Mouse (Mus musculus) heart, embryonic 15.5 days (tissue): Measurements from ENCODE around the gene 1700015F17Rik. TPM values are rescaled to one million over a fixed set of nuclear protein-coding genes. Genes with fewer than 3 reads are reported as not detected.

Experiments
- ATAC-seq: fragments of 200-750 bp; cut with Nextera tagmentation; replicated peaks from 2 replicates; pipeline ENCODE4 v1.8.0; 2017; ENCODE audit warnings: low read depth, moderate TSS enrichment; ENCODE audit not compliant: insufficient number of reproducible peaks, insufficient read depth, low FRiP score
- H3K27ac ChIP-seq: fragments of 300-500 bp; sonication (generic); 2 replicates; pipeline ENCODE4 v1.5.1; 2015; ENCODE audit warnings: mild to moderate bottlenecking, inconsistent platforms
- H3K27me3 ChIP-seq: fragments of 300-500 bp; sonication (generic); 2 replicates; pipeline ENCODE4 v1.6.1; 2015; ENCODE audit warnings: inconsistent platforms
- H3K36me3 ChIP-seq: fragments of 300-500 bp; sonication (generic); 2 replicates; pipeline ENCODE4 v1.6.1; 2015; ENCODE audit warnings: mild to moderate bottlenecking, inconsistent platforms
- H3K4me1 ChIP-seq: fragments of 300-500 bp; sonication (generic); replicated peaks from 2 replicates; pipeline ENCODE4 v1.6.1; 2015; ENCODE audit warnings: inconsistent platforms
- H3K4me2 ChIP-seq: fragments of 300-500 bp; sonication (generic); 2 replicates; pipeline ENCODE4 v1.6.1; 2015; ENCODE audit warnings: inconsistent platforms, mild to moderate bottlenecking, moderate library complexity
- H3K4me3 ChIP-seq: fragments of 300-500 bp; sonication (generic); 2 replicates; pipeline ENCODE4 v1.5.1; 2015; ENCODE audit warnings: mild to moderate bottlenecking, inconsistent platforms
- H3K9ac ChIP-seq: fragments of 300-500 bp; sonication (generic); 2 replicates; pipeline ENCODE4 v1.6.1; 2015; ENCODE audit warnings: mild to moderate bottlenecking, inconsistent platforms
- H3K9me3 ChIP-seq: fragments of 300-500 bp; sonication (generic); replicated peaks from 2 replicates; pipeline ENCODE4 v1.6.1; 2016; ENCODE audit warnings: inconsistent platforms
- WGBS: fragments of 180-500 bp; shearing (Covaris S2); methylation state at CpG from one replicate; pipeline ENCODE4 v1.1.7; 2015; ENCODE audit warnings: mixed read lengths; 5-methylcytosine and 5-hydroxymethylcytosine counted together
- polyA plus RNA-seq: library from polyadenylated mRNA; unstranded; fragments of >200 nt; fragmentation: Nextera tagmentation; extraction: Ambion mirVana; gene quantifications from 2 replicates; pipeline ENCODE4 v1.2.1, GENCODE M21; 2015

Gene 1700015F17Rik
- polyA plus RNA-seq, 1 experiment from 2014 or later = not detected

DNA sequence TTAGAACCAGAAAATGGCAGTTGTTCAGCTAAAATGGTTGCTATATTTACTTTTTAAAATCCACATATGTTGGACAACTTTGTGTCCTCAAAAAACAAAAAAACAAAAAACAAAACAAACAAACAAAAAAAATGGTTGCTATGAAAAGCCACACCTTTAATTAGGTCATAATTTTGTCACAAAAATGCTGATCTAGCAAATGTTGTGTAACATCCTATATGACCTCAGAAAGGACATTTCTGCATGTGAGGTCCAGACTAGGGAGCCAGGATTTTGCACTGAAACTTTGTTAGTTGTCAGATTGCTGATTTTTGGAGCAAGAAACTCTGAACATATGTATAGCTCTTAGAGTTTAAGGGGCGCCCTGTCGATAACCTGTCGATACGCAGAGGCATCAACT, 55.9 kb downstream of the 1700015F17Rik start:
- H3K27ac ChIP-seq = no peak overlapping the region
- ATAC-seq = no peak
- no peaks in the 10 kb centered on the region for H3K36me3 ChIP-seq
- no peak overlapping the region for H3K9ac ChIP-seq
- WGBS = 89% methylated on average over 4 of the region's 4 CpGs
- H3K4me1 ChIP-seq = 0 out of 2 replicates have a peak, but pooled peaks cover 3% of the 10 kb centered on the region
- H3K4me2 ChIP-seq = no peak overlapping the region
- H3K27me3 ChIP-seq = no peaks in the 10 kb centered on the region
- H3K9me3 ChIP-seq = no peaks in the 10 kb centered on the region
- H3K4me3 ChIP-seq = no peak overlapping the region

- Histone ChIP-seq H3K27ac (no peak overlapping the region), H3K36me3 (no peaks in the 10 kb centered on the region), H3K27me3 (no peaks in the 10 kb centered on the region), H3K9ac (no peak overlapping the region), H3K9me3 (no peaks in the 10 kb centered on the region), H3K4me2 (no peak overlapping the region), H3K4me1 (0 out of 2 replicates have a peak, but pooled peaks cover 3% of the 10 kb centered on the region), H3K4me3 (no peak overlapping the region)
- no peak for ATAC-seq
- 94% methylated on average over 2 of the region's 2 CpGs for WGBS
Measured at GRCm38 (mm10) chr5:5421439-5421838, 57.5 kb downstream of the 1700015F17Rik start.

DNA sequence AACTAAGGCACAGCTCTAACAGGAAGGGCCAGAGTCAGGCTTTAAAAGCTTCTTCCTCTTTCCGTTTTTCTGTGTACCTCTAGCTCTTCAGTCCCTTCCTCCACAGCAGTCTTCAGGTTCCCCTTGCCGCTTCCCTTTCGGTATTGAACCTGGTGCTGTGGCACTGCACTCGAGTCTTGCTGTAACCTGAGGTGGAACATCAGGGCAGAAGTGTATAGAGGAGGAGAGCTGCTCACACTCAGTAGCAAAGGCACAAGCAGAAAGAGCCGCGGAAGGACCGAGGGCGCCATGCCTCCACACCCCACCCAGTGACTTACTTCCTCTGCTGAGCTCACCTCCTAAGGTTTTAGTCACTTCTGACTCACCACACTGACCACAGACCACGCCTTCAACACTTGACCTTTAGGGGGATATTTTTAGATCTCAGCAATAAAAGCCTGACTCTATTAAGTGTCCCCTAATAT, 58.9 kb downstream of the 1700015F17Rik start, which contains the start of gene Cdk14:
TSS of gene Cdk14 (minus strand) at position 321 of the 464 bp plus-strand sequence.
- H3K9me3 ChIP-seq = no peaks in the 10 kb centered on the region
- no peak within 1 kb of the TSS for H3K4me3 ChIP-seq
- no peaks in the 10 kb centered on the region for H3K27me3 ChIP-seq
- no peaks in the 10 kb centered on the region for H3K36me3 ChIP-seq
- WGBS = 74% methylated on average over 9 of the region's 9 CpGs
- H3K4me1 ChIP-seq = 0 out of 2 replicates have a peak, but pooled peaks cover 3% of the 10 kb centered on the region
- ATAC-seq = no peak
- H3K9ac ChIP-seq = no peak within 1 kb of the TSS
- no peak within 1 kb of the TSS for H3K27ac ChIP-seq
- no peak within 1 kb of the TSS for H3K4me2 ChIP-seq

- no peak for ATAC-seq
- H3K4me1 ChIP-seq = 0 out of 2 replicates have a peak, but pooled peaks cover 3% of the 10 kb centered on the region
Measured at GRCm38 (mm10) chr5:5419253-5419652, 59.7 kb downstream of the 1700015F17Rik start.

DNA sequence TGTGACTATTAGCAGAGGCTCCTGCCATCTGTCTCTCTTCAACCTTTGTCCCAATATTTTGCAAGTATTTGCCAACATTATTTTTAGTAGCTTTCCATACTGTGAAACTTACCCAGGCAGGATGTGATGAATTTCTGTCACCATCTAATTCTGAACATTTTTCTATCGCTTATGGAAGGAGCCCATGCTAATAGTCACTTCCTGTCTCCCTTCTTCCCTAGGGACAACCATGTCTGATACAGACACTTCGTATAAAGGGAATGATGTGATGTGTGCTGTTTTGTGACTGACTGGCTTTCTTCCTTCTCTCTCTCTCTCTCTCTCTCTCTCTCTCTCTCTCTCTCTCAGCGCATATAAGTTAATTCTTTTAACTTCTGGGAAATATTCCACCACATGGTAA, 64.1 kb downstream of the 1700015F17Rik start:
- ATAC-seq = no peak
- 59% methylated on average over 3 of the region's 3 CpGs for WGBS

More at GRCm38 (mm10) chr5:5419253-5419652, 59.7 kb downstream of the 1700015F17Rik start:
- H3K36me3 ChIP-seq = no peaks in the 10 kb centered on the region
- H3K27me3 ChIP-seq = no peaks in the 10 kb centered on the region
- H3K4me3 ChIP-seq = no peak overlapping the region
- no peak overlapping the region for H3K4me2 ChIP-seq
- no peak overlapping the region for H3K27ac ChIP-seq
- H3K9ac ChIP-seq = no peak overlapping the region
- WGBS = 72% methylated on average over 1 of the region's 1 CpGs
- no peaks in the 10 kb centered on the region for H3K9me3 ChIP-seq

GRCm38 (mm10) chr5:5411886-5412285, 67.1 kb downstream of the 1700015F17Rik start:
- no peaks in the 10 kb centered on the region for H3K27me3 ChIP-seq
- H3K9ac ChIP-seq = no peak overlapping the region
- H3K4me1 ChIP-seq = no peaks in the 10 kb centered on the region
- H3K36me3 ChIP-seq = no peaks in the 10 kb centered on the region
- H3K4me2 ChIP-seq = no peak overlapping the region
- 84% methylated on average over 2 of the region's 2 CpGs for WGBS
- H3K4me3 ChIP-seq = no peak overlapping the region
- no peak for ATAC-seq
- H3K27ac ChIP-seq = no peak overlapping the region
- no peaks in the 10 kb centered on the region for H3K9me3 ChIP-seq

More for the DNA sequence above, 64.1 kb downstream of the 1700015F17Rik start:
- no peak overlapping the region for H3K4me2 ChIP-seq
- no peak overlapping the region for H3K27ac ChIP-seq
- H3K9me3 ChIP-seq = no peaks in the 10 kb centered on the region
- no peak overlapping the region for H3K9ac ChIP-seq
- H3K36me3 ChIP-seq = no peaks in the 10 kb centered on the region
- no peaks in the 10 kb centered on the region for H3K4me1 ChIP-seq
- H3K27me3 ChIP-seq = no peaks in the 10 kb centered on the region
- H3K4me3 ChIP-seq = no peak overlapping the region

GRCm38 (mm10) chr5:5401986-5402385, 77.0 kb downstream of the 1700015F17Rik start:
- ATAC-seq = no peak

GRCm38 (mm10) chr5:5392786-5393185, 86.2 kb downstream of the 1700015F17Rik start:
- H3K36me3 ChIP-seq = no peaks in the 10 kb centered on the region
- ATAC-seq = no peak
- H3K27me3 ChIP-seq = no peaks in the 10 kb centered on the region
- H3K4me2 ChIP-seq = no peak overlapping the region
- H3K4me1 ChIP-seq = no peaks in the 10 kb centered on the region
- 35% methylated on average over 3 of the region's 3 CpGs for WGBS
- no peak overlapping the region for H3K9ac ChIP-seq
- H3K4me3 ChIP-seq = no peak overlapping the region
- no peaks in the 10 kb centered on the region for H3K9me3 ChIP-seq
- no peak overlapping the region for H3K27ac ChIP-seq

More at GRCm38 (mm10) chr5:5401986-5402385, 77.0 kb downstream of the 1700015F17Rik start:
- Histone ChIP-seq H3K4me3 (no peak overlapping the region), H3K9me3 (no peaks in the 10 kb centered on the region), H3K36me3 (no peaks in the 10 kb centered on the region), H3K4me2 (no peak overlapping the region), H3K4me1 (no peaks in the 10 kb centered on the region), H3K9ac (no peak overlapping the region), H3K27me3 (no peaks in the 10 kb centered on the region), H3K27ac (no peak overlapping the region)
- WGBS = 65% methylated on average over 4 of the region's 4 CpGs

Other genes starting within 250 kb of the 1700015F17Rik start
- 12.0 and 13.6 TPM in 2 replicates for gene Cdk14, start 58.8 kb downstream of the 1700015F17Rik start, polyA plus RNA-seq
- 9.9 and 11.4 TPM in 2 replicates for gene Cldn12, start 35.8 kb upstream of the 1700015F17Rik start, polyA plus RNA-seq
- gene Gtpbp10, start 80.4 kb upstream of the 1700015F17Rik start, polyA plus RNA-seq = 15.6 and 17.0 TPM in 2 replicates
- gene Gm8773, start 94.7 kb upstream of the 1700015F17Rik start, polyA plus RNA-seq = 1.2 and 1.3 TPM in 2 replicates
- 1.6 and 1.9 TPM in 2 replicates for gene Cfap69, start 185.1 kb upstream of the 1700015F17Rik start, polyA plus RNA-seq
- gene Steap2, start 215.4 kb upstream of the 1700015F17Rik start, polyA plus RNA-seq = 1.9 and 2.9 TPM in 2 replicates